Mouse (Mus musculus): ENCODE data around the gene Large2.
"Not testable (repeated sequence)": the region's sequence is repeated elsewhere in the genome, so short reads cannot be mapped to it uniquely, and the experiment has no call there.

Large2 gene

DNA sequence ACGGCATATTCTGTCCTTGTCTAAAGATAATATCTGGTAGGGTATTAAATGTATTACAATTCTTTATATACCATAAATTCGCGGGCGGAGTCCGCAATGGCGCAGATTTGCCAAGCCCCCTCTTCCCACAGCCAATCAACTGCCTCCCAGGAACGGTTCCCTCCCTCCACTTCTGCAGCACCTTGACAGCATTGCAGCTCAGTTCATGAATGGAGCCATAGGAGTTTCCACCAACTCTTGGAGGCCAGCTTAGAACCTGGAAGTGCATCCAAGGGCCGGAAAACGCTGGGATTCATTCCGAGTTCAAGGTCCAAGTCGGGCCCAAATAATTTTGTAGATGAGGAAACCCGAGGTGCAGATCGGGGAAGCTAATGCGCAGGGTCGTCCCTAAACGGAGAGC lies at the start of gene Large2, which contains the start of gene Pex16:
Gene Large2, minus strand, starts transcription at position 356 of the 400 bp plus-strand sequence.
Gene Pex16, plus strand, starts transcription at position 163 of the 400 bp plus-strand sequence.
- DNase-seq (ENCODE audit: low read depth in 1 of 2, low spot score in 2 of 2) = no peak

DNA sequence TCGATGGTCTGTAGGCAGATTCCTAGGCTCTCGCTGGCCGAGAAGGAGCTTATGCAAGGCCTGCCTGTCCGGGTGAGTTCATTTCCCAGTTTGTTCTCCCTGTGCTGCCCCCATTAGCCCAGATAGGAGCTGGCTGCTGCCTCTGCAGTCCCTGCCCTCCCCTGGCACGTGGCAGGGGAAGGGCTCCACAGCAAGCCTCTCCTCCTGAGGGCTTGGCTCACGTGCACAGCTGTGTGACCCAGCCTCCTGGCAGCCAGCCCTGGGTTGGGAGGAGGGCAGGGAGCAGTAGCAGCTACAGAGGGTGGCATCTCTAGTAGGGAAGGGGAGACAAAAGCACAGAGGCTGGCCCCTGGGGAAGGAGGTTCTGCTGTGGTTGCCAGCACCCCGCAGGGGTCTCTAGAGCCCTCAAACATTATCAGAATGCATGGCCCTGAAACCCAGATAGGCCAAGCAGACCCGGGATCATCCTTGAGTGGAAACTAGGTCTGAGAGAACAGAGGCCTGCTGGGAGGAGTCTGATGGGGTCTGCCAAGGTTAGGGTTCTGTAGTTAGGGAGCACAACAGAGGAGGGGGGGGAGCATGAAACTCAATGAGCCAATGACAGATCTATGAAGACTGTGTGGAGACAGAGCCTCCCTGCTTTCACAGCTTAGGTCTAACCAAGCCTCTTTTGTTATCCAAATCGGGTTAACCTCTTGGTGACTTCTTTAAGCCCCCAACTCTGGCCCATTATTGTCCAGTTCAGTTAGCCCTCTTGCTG lies 49.2 kb upstream of the Large2 start:
- no peak for DNase-seq (ENCODE audit: low read depth in 1 of 2, low spot score in 2 of 2)

DNA sequence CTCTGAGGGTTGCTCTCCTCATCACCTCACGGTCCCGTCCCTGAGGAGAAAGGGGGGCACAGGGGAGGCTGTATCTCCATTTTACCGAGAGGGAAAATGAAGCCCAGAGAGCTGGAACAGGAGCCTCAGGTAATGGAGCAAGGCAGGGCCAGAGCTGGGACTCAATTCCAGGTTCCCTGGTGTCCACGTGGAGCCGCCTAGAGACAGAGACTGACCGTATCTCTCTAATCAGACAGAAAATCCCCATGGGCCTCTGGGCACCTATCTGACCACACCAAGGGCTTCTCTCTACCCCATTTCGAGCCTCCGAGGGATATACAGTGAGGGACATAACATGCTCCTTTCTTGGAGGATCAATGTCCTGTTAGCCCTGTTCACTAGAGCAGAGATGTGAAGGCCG lies 48.5 kb upstream of the Large2 start:
- DNase-seq (ENCODE audit: low read depth in 1 of 2, low spot score in 2 of 2) = no peak

DNA sequence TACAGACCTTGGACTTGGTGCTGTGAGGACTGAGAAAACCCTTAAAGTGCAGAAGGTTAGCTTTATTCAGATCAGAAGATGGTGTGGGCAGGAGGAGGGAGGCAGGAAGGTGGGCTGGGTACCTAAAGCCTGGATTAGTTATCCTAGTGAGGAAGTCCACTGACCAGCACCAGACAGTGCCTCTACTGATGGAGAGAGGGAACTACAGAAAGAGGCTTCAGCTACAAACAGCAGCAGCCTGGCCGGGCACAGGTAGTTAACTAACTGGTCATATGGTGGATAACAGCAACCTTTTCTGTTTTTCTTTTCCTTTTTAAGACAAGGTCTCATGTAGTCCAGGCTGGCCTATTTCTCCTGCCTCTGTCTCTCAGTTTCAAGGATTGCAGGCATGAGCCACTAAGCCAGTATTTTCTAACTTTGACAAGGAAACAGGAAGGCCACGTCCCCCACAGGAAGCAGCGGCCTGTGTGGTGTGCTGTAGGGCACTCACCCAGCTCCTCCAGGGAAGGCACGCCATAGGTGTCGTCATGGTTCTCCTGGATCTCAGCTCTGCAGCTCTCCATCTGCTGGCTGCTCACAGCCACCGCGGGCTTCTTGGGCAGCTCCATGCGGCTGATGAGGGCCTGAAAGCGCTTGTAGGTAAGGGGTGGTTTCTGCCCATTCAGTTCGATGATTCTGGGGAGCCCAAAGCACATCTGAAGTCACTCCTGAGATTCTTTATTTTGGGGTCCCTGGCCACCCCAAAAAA lies 47.9 kb upstream of the Large2 start:
- DNase-seq (ENCODE audit: low read depth in 1 of 2, low spot score in 2 of 2) = no peak

DNA sequence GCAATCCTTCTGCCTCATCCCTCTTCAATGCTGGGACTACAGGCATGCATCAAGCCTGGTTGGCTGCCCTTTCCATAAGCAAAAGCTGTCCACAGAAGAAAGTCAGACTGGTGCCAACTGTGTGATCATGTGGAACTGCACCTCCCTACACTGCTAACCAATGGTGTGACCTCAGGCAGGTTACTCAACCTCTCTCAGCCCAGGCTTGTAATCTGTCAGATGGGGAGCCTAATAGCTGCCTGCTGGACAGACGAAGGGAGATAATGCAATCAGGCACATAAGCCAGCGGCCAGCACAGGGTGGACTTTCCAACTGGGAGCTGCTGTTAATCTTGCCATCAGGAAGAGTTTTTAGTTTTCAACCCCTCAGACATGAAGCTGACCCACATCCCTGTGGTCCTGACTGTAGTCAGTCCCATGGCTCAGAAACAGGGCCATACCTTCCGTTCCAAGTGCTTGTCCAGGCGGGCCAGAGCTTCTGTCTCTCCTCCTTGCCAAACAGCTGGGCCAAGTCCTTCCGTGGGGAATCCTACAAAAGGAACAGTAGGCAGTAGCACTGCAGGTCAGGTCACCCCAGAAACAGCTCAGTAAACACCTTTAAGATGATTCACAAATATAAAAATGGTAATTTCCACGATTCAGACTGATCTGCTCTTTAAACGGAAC lies 47.2 kb upstream of the Large2 start:
- DNase-seq (ENCODE audit: low read depth in 1 of 2, low spot score in 2 of 2) = no peak

DNA sequence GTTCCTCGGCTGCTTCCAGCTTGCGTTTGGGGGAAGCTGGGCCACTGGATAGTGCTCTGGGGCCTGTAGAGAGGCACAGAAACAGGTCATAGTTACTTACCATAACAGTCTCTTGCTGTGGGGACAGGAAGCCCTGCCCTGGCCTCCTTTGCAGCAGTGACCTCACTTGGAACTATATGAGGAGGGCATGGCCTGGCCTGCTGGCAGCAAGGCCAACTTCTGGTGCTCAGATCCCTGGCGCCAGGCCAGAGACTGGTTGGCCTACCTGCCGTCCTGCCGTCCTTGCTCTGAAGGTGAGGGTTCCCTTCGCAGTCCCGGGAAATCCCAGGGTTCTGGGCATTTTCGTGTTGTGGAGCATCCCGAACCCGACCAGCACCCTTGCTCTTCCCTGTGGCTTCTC lies 37.0 kb upstream of the Large2 start:
- no peak for DNase-seq (ENCODE audit: low read depth in 1 of 2, low spot score in 2 of 2)

DNA sequence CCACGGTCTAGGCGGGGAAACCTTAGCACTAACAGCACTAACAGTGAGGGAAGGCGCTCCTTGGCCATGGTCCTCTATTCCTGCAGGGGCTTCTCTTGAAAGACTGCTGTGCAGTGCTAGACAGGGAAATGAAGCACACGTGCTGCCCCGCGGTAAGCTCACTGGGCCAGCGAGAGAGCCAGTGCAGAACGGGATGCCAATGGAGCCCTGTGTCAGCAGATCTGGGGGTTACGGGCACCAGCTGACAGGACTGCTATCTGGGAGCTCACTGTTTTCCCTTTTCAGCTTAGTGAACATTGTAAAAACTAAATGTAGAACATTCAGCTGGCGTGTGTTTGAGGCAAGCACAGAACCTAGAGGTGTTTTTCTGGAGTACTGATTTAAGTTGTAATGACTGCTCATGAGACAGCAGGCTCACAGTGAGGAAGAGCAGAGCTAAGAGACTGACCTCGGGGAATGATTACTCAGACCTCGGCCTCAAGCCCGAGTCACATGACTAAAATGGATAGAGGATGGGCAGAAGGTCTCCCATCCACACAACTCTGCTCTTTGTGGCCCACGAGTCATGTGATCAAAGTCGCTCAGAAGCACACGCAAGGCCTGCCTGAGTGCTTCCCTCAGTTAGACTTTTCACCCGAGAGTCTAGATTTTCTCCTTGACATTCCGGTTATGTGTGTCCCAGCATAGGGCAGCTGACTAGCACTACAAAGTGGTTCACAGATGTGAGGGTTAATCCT lies 33.8 kb upstream of the Large2 start:
- DNase-seq (ENCODE audit: low read depth in 1 of 2, low spot score in 2 of 2) = no peak

DNA sequence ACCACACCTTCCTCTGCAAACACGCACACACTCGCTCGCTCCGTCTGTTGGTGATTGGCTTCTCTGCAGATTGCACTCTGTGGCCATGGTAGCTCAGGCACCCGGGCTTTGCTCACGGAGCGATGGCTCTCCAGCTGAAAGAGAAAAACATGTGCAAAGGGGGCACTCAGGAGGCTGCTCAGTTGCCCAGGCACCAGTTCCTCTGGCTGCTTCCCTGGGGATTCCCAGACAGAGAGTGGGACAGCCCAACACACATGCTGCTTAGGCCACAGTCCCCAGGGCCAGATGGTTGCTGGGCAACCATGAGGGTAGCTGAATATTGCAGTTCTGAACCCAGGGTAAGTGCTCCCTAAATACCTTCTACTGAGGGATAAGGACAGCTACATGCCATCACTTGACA lies 31.0 kb upstream of the Large2 start:
- DNase-seq (ENCODE audit: low read depth in 1 of 2, low spot score in 2 of 2) = no peak

DNA sequence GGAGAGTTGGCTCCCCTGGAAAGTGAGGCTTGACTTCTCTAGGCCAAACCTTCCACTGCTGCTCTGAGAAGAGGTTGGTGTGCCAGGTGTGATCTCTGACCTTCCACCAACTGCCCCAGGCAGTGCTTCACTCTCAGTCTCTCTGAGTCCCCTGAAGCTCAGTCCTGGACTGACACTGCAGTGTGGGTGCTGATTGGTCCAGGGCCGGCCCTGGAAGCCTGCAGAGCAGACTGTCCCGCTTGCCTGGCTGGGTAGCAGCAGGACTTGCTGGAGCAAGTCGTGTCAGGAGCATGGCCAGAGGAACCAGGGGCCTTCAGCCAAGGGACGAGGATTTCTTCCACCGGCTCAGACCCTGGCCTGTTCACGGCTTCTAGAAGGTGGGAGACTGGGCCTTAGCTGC lies 30.1 kb upstream of the Large2 start:
- no peak for DNase-seq (ENCODE audit: low read depth in 1 of 2, low spot score in 2 of 2)

DNA sequence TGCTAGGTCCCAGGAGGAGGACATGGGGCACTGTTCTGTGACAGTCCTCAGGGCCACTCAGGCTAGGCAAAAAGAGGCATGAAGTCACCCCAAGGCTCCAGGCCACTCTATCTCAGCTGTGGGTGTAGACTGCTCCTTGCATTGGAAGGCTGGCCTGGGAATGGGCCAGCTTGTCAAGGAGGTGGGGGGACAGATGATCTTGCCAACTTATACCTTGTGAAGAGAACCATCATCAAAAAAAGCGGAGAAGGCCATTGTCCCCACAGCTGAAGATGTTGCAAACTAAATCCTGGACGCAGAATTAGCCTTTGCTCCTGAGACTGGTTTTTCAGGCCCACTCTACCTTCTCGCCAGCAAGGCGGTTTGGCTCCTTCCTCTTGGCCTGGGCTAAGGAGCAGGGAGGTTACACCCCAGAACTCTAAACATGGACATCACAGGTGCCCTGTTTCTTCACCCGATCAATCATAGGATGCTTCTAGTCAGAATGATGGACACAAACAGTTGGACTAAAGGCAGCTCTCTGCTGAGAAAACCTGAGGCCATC lies 29.2 kb upstream of the Large2 start:
- no peak for DNase-seq (ENCODE audit: low read depth in 1 of 2, low spot score in 2 of 2)

DNA sequence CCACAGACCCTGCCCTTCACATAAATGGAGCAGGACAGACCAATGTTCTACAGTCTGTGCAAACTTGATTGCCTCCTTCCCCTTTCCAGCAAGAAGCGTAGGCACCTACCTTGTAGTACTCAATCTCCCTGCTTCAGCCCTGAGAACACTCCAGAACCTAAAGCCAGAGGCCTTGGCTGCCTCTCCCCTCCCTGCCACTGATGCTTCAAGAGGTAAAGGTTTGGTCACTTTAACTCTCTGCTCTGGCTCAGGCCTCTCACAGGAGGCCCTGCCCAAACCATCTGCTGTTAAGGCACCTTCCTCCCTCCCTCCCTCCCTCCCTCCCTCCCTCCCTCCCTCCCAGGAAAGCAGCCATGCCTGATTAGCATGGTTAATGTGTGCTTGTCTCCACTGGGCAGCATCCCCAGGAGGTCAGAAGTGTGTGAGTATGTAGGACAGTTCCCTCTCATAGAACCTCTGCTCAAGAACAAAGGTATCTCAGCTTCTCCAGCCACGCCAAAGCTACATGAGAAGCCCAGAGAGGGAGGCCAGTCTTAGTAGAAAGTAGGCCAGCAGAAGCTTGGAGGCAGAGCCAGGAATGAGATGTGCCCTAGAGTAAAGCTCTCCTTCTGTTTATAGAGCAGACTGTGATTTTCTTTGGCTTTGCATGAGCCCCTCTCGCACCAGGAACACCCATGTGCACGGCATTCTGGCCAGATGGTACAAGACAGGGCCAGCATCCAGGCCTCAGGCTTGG lies 28.1 kb upstream of the Large2 start:
- no peak for DNase-seq (ENCODE audit: low read depth in 1 of 2, low spot score in 2 of 2)

DNA sequence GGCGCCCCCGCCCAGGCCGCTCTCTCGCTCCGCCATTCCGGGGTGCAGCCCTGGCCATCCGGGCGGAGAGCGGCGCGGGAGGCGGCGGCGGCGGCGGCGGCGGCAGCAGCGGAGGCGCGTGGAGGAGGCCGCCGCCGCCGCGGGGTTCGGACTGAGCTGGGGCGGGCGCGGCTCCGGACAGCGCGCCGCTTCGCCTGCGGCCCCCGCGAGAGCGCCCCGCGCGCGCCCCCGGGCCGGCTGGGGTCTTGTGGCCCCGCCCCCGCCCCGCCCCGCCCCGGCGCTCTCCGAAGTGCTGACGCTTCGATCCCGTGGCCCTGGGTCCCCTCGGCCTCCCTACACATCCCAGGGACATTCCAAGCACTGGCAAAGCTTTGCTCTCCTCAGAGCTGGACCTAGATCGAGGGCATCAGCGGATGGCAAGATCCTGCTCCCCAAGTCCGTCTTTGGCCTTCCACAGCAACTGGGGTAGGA lies 26.5 kb upstream of the Large2 start, which contains the start of gene Mapk8ip1:
Gene Mapk8ip1, minus strand, starts transcription at position 173 of the 471 bp plus-strand sequence.
- DNase-seq (ENCODE audit: low read depth in 1 of 2, low spot score in 2 of 2) = no peak

DNA sequence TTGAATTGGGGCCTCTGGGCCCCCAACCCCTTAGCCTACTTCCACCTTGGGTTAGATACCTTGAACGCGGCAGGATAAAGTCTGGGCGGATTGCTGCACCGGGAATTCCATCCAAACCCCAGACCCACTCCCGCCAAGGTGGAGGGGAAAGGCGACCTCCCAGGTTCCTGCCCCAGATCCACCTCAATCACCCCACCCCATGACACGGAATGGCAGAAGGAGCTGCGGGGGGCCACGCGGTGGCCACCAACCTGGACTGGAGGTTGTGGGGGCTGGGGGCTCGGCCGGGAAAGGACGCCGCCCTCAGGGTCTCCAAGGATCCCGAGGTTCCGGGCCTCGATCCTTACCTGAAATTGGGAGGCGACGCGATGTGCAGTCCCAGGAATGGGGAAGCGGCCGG lies 26.0 kb upstream of the Large2 start:
- DNase-seq (ENCODE audit: low read depth in 1 of 2, low spot score in 2 of 2) = no peak

DNA sequence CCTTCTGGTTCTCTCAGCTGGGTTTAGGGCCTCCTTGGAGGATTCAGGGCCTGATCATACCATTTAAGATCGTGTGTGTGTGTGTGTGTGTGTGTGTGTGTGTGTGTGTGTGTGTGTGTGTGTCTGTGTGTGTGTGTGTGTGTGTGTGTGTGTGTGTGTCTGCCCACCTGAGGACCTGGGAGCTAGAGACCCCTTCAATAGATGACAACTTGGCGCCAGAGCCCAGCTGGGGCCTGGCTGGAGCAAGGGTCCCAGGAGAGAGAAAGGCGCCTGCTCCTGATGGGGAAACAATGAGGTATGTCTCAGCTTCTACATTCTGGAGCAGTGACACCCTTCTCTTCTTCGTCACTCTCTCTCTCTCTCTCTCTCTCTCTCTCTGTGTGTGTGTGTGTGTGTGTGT lies 25.2 kb upstream of the Large2 start:
- DNase-seq (ENCODE audit: low read depth in 1 of 2, low spot score in 2 of 2) = not testable (repeated sequence)

DNA sequence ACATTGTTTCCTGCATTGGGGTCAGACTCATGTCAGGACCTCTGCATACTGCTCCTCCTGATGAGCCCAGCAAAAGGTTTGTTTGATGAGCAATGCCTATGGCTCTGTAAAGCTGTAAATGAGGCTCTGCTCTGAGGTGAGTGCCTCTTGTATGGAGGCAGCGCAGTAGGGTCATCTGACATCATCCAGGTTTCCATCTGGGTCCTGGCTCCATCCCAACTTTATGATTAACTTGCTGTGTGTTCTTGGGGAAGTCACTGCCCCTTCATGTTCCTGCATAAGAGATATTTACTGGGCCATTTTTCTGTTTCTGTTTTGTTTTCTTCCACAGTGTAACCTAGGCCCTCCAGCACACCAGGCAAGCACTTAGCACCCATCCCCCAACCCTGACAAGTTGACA lies 22.8 kb upstream of the Large2 start:
- DNase-seq (ENCODE audit: low read depth in 1 of 2, low spot score in 2 of 2) = no peak

DNA sequence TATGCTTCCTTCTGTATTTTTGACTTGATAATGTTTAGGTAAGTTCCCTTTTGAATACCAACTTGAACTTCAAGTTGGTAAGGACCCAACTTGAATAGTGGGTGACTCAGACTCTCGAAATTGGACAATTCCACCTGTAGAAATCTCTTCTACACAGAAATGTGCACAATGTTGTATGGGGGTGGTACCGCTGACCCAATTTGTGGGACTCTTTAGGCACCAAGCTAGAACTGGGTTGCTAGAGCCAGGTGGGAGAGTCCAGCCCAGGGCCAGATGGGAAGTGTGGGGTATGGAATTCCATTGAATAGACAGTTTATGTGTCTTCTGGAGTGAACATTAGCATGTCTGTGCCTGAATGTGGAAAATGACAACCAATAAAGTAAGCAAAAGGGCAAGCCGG lies 20.9 kb upstream of the Large2 start:
- DNase-seq (ENCODE audit: low read depth in 1 of 2, low spot score in 2 of 2) = no peak

DNA sequence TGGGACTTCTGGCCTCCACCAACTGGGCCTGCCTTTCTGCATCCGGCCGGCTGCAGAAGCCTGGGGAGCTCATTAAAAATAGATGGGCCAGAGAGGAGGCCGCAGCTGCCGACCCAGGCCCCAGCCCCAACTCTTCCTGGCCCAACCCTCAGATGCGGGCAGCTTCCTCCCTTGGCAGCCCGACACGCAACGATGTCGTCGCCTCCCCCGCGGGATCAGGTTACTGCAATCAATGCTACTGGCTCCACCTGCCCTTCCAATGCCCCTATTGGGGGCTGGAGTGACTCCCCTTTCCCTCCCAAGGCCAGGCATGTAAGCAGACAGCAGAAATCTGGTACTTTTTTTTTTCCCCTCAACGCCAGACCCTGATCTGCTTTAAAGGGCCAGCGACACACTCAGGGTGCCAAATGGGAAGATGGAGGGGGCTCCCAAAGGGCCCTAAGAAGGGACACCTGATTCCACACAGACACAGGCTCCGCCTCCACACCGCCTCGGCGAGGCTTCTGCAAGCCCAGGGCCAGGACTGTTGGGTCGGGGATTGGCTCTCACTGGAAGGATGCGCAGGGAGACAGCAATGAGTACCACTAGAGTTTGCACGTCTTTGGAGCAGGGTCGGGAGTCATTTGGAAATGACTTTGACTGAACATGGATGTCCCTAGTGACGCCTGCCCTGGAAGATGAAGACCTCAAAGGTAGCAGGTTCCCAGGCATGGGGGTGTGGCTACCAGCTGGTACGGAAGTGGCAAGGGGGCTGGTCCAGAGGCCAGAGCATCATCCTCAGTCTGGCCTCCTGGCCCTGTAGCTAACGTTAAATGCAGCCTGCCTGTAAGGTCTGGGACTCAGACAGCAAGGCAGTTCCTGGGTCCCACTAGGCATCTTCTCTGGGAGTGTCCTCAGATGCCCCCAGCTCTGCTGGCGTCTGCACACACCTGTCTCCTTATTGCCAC lies 17.9 kb upstream of the Large2 start:
- no peak for DNase-seq (ENCODE audit: low read depth in 1 of 2, low spot score in 2 of 2)

DNA sequence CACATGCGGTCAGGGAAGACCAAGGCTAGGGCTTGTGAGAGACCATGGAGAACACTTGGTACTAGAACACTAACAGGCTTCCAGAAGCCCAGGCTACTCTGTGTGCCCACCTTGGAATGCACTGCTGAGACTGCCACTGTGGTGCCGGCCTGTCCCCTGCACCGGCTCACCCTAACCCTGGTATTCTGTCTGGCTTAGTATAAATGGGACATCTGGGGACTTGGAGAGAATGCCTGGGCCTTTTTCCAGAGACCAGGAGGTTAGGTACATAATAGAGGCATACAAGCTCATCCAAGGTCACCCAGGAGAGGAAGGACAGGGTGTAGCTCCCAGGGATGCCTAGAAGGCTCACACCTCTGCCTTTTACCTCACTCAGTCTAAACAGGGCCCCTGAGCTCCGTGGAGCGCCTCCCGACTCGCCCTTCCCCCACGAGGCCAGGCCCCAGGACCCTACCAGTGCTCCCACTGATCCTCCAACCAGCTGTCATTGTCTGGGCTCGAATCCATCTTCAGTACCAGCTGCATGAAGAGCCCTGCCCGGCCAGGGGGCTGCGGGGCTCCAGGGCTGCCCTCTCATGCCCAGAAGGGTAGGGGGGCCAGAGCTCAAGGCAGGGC lies 17.1 kb upstream of the Large2 start:
- DNase-seq (ENCODE audit: low read depth in 1 of 2, low spot score in 2 of 2) = no peak

DNA sequence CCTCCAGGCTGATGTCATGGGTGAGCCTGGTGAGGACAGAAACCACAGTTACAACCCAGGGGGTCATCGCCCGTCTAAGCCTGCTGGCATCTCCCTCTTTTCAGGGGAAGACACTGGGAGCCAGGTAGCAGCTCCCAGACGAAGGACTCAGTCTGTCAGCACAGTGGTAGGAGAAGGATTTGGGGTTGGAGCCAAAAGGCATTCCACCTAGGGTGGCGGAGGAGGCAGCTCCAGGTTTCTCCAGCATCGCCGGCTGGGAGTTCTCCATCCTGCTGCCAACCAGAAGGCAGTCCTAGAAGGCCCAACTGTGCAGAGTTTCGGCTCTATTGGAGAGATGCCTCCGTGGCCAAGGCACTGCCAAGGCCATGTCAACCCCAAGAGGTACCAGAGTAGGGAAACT lies 16.4 kb upstream of the Large2 start:
- DNase-seq (ENCODE audit: low read depth in 1 of 2, low spot score in 2 of 2) = no peak

All from monocyte, adult 2 months (primary cell).